Mouse (Mus musculus): Measurements from ENCODE around the gene Kcnj6. TPM values are rescaled to one million over a fixed set of nuclear protein-coding genes. Genes with fewer than 3 reads are reported as not detected.

The Kcnj6 gene
- polyA plus RNA-seq, 1 experiment from 2014 or later, result 0.62 TPM

GRCm38 (mm10) chr16:94788716-94789115 is 208.8 kb downstream of the Kcnj6 start:
- Histone ChIP-seq H3K4me2 (ENCODE audit: low read length) (no peak overlapping the region), H3K27me3 (replicated peaks; ENCODE audit: control insufficient read depth, insufficient read depth, low read length) (no peaks in the 10 kb centered on the region), H3K27ac (ENCODE audit: low read depth, low read length) (no peak overlapping the region), H3K4me3 (ENCODE audit: low read depth, low read length) (no peak overlapping the region), H3K9ac (ENCODE audit: low read length) (no peak overlapping the region), H3K9me3 (replicated peaks; ENCODE audit: control insufficient read depth, low read length) (no peaks in the 10 kb centered on the region), H3K4me1 (ENCODE audit: control insufficient read depth, insufficient read depth, low read length) (no peaks in the 10 kb centered on the region), H3K36me3 (ENCODE audit: control insufficient read depth, insufficient read depth, low read length) (no peaks in the 10 kb centered on the region)
- 82% methylated on average over 7 of the region's 7 CpGs for WGBS
- no peak for DNase-seq (ENCODE audit: low spot score)
- ATAC-seq, result no peak

- WGBS, result 4% methylated on average over 16 of the region's 16 CpGs
- ATAC-seq, result 0 out of 2 replicates have a peak, but pooled peaks have one; percentile 62
- H3K27ac ChIP-seq (ENCODE audit: low read depth, low read length), result no peak overlapping the region
- H3K4me2 ChIP-seq (ENCODE audit: low read length), result no peak overlapping the region
- no peaks in the 10 kb centered on the region for H3K36me3 ChIP-seq (ENCODE audit: control insufficient read depth, insufficient read depth, low read length)
- DNase-seq (ENCODE audit: low spot score), result peak; percentile 76
- H3K4me3 ChIP-seq (ENCODE audit: low read depth, low read length), result no peak overlapping the region
- H3K9ac ChIP-seq (ENCODE audit: low read length), result no peak overlapping the region
- no peaks in the 10 kb centered on the region for H3K4me1 ChIP-seq (ENCODE audit: control insufficient read depth, insufficient read depth, low read length)
- no peaks in the 10 kb centered on the region for H3K9me3 ChIP-seq (replicated peaks; ENCODE audit: control insufficient read depth, low read length)
- H3K27me3 ChIP-seq (replicated peaks; ENCODE audit: control insufficient read depth, insufficient read depth, low read length), result no peaks in the 10 kb centered on the region
Observed at GRCm38 (mm10) chr16:94788165-94788564, 209.3 kb downstream of the Kcnj6 start.

DNA sequence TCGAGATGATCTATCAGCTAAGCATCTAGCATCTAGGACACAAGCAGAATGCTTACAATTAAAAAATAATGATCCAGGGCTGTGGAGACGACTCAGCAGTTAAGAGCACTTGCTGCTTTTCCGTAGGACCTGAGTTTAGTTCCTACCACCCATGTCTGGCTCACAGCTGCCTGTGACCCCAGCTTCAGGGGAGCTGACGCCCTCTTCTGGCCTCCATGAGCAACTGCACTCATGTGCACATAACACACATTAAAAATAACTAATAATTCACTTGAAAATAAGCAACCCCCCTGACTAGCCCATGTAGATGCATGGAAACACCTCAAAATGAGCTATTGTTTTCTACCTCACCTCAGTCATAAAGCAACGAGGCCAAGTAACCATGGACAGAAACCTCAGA is 211.6 kb downstream of the Kcnj6 start:
- 80% methylated on average over 5 of the region's 5 CpGs for WGBS
- DNase-seq (ENCODE audit: low spot score), result no peak

DNA sequence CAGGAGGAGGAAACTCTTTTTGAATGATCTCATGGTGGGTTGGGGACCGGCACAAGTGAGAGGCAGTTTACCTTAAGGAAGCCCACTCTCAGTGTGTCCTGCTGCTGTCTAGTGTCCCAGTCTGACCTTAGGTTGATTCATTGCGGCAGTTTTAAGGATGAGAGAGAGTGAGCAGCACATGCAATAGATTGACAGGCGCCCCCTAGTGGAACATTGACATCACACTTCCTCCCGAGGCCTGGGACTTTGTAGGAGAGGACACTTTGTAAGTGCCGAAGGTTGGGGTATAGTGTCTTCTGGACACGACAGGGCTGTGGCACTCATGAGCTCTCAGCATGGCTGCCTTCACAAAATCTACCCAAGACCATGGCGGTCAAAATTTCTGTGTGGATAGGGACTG is 213.8 kb downstream of the Kcnj6 start:
- Histone ChIP-seq H3K4me2 (ENCODE audit: low read length) (no peak overlapping the region), H3K9me3 (replicated peaks; ENCODE audit: control insufficient read depth, low read length) (no peaks in the 10 kb centered on the region), H3K36me3 (ENCODE audit: control insufficient read depth, insufficient read depth, low read length) (no peaks in the 10 kb centered on the region), H3K9ac (ENCODE audit: low read length) (no peak overlapping the region), H3K27ac (ENCODE audit: low read depth, low read length) (no peak overlapping the region), H3K4me3 (ENCODE audit: low read depth, low read length) (no peak overlapping the region), H3K27me3 (replicated peaks; ENCODE audit: control insufficient read depth, insufficient read depth, low read length) (no peaks in the 10 kb centered on the region), H3K4me1 (ENCODE audit: control insufficient read depth, insufficient read depth, low read length) (no peaks in the 10 kb centered on the region)
- 70% methylated on average over 7 of the region's 7 CpGs for WGBS
- peak; percentile 27 for DNase-seq (ENCODE audit: low spot score)
- no peak for ATAC-seq

More for the DNA sequence above, 211.6 kb downstream of the Kcnj6 start:
- Histone ChIP-seq H3K27ac (ENCODE audit: low read depth, low read length) (no peak overlapping the region), H3K9me3 (replicated peaks; ENCODE audit: control insufficient read depth, low read length) (no peaks in the 10 kb centered on the region), H3K4me2 (ENCODE audit: low read length) (no peak overlapping the region), H3K4me3 (ENCODE audit: low read depth, low read length) (no peak overlapping the region), H3K4me1 (ENCODE audit: control insufficient read depth, insufficient read depth, low read length) (no peaks in the 10 kb centered on the region), H3K9ac (ENCODE audit: low read length) (no peak overlapping the region), H3K27me3 (replicated peaks; ENCODE audit: control insufficient read depth, insufficient read depth, low read length) (no peaks in the 10 kb centered on the region), H3K36me3 (ENCODE audit: control insufficient read depth, insufficient read depth, low read length) (no peaks in the 10 kb centered on the region)
- no peak for ATAC-seq

DNA sequence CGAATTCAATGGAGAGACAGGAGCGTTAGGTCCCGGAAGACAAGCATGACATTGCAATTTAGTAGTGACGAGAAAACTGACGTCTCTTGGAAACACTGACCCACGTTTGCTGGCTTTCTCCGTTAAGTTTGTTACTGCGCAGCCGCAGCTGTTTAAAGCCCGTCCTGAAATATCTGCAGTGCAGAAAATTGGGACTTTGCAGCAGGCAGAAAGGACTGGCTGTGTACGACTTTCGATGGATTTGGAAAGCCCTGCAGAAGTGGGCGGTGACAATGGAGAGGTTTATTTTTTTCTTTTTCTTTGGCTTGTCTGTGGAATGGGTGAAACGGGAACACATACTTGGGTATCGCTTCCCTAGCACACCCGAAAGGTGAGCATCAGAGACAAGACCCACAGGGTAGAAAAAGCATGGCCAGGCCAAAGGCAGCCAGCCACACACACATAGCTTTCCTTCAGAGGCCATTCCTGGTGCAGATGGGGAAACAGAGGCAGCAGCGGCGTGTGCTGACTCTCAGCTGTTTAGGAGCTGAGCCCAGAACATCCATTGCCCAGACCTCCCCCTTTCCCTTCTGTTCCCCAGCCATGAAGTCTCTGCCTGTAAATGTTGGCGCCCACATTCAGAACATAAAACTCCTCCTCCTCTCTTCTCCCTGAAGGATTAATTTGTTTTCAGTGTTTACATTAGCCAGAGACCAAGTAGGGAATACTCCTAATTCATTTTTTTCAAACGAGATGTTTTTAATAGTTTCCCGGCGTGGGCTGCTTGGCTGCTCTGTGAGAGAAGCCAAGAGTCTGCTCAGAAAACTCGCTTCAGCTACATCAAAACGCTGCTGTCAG is 215.2 kb downstream of the Kcnj6 start:
- no peaks in the 10 kb centered on the region for H3K9me3 ChIP-seq (replicated peaks; ENCODE audit: control insufficient read depth, low read length)
- no peaks in the 10 kb centered on the region for H3K4me1 ChIP-seq (ENCODE audit: control insufficient read depth, insufficient read depth, low read length)
- no peak overlapping the region for H3K4me2 ChIP-seq (ENCODE audit: low read length)
- WGBS, result 85% methylated on average over 24 of the region's 24 CpGs
- no peak overlapping the region for H3K4me3 ChIP-seq (ENCODE audit: low read depth, low read length)
- H3K36me3 ChIP-seq (ENCODE audit: control insufficient read depth, insufficient read depth, low read length), result no peaks in the 10 kb centered on the region
- no peaks in the 10 kb centered on the region for H3K27me3 ChIP-seq (replicated peaks; ENCODE audit: control insufficient read depth, insufficient read depth, low read length)
- no peak overlapping the region for H3K27ac ChIP-seq (ENCODE audit: low read depth, low read length)
- ATAC-seq (no peak), DNase-seq (ENCODE audit: low spot score) (no peak)
- H3K9ac ChIP-seq (ENCODE audit: low read length), result no peak overlapping the region

GRCm38 (mm10) chr16:94773928-94774327 is 223.6 kb downstream of the Kcnj6 start:
- no peak overlapping the region for H3K9ac ChIP-seq (ENCODE audit: low read length)
- DNase-seq (ENCODE audit: low spot score) (no peak), ATAC-seq (no peak)
- no peaks in the 10 kb centered on the region for H3K27me3 ChIP-seq (replicated peaks; ENCODE audit: control insufficient read depth, insufficient read depth, low read length)
- H3K27ac ChIP-seq (ENCODE audit: low read depth, low read length), result no peak overlapping the region
- H3K4me2 ChIP-seq (ENCODE audit: low read length), result no peak overlapping the region
- no peaks in the 10 kb centered on the region for H3K4me1 ChIP-seq (ENCODE audit: control insufficient read depth, insufficient read depth, low read length)
- H3K9me3 ChIP-seq (replicated peaks; ENCODE audit: control insufficient read depth, low read length), result no peaks in the 10 kb centered on the region
- H3K36me3 ChIP-seq (ENCODE audit: control insufficient read depth, insufficient read depth, low read length), result no peaks in the 10 kb centered on the region
- H3K4me3 ChIP-seq (ENCODE audit: low read depth, low read length), result no peak overlapping the region
- WGBS, result 80% methylated on average over 5 of the region's 5 CpGs

DNA sequence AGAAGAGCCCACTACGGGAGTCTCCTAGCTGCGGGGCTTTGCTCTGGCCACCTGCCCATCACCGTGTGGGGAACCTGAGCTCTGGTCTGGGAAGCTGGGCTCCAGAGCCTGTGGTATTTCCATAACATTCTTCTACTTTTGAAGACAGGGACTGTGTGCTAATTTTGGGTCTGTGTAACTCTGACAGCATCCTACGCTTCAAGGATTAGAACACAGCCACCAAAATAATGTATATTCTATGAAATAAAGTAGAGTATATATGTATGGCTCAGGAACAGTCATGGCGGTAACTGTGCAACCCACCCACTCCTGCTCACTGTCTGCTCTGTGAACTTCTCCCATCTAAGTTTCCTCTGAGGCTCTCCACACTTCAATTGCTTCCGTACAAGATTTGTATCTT is 229.9 kb downstream of the Kcnj6 start:
- no peaks in the 10 kb centered on the region for H3K36me3 ChIP-seq (ENCODE audit: control insufficient read depth, insufficient read depth, low read length)
- H3K27me3 ChIP-seq (replicated peaks; ENCODE audit: control insufficient read depth, insufficient read depth, low read length), result no peaks in the 10 kb centered on the region
- no peak overlapping the region for H3K4me3 ChIP-seq (ENCODE audit: low read depth, low read length)
- H3K27ac ChIP-seq (ENCODE audit: low read depth, low read length), result no peak overlapping the region
- no peaks in the 10 kb centered on the region for H3K4me1 ChIP-seq (ENCODE audit: control insufficient read depth, insufficient read depth, low read length)
- H3K9ac ChIP-seq (ENCODE audit: low read length), result no peak overlapping the region
- ATAC-seq, result no peak
- DNase-seq (ENCODE audit: low spot score), result no peak
- no peaks in the 10 kb centered on the region for H3K9me3 ChIP-seq (replicated peaks; ENCODE audit: control insufficient read depth, low read length)
- no peak overlapping the region for H3K4me2 ChIP-seq (ENCODE audit: low read length)
- 86% methylated on average over 6 of the region's 6 CpGs for WGBS

- H3K4me3 ChIP-seq (ENCODE audit: low read depth, low read length), result no peak overlapping the region
- no peaks in the 10 kb centered on the region for H3K4me1 ChIP-seq (ENCODE audit: control insufficient read depth, insufficient read depth, low read length)
- ATAC-seq (no peak), DNase-seq (ENCODE audit: low spot score) (peak; percentile 55)
- H3K4me2 ChIP-seq (ENCODE audit: low read length), result no peak overlapping the region
- no peaks in the 10 kb centered on the region for H3K36me3 ChIP-seq (ENCODE audit: control insufficient read depth, insufficient read depth, low read length)
- no peaks in the 10 kb centered on the region for H3K27me3 ChIP-seq (replicated peaks; ENCODE audit: control insufficient read depth, insufficient read depth, low read length)
- no peak overlapping the region; the same call in 1 of the 2 replicates for H3K27ac ChIP-seq (ENCODE audit: low read depth, low read length)
- H3K9me3 ChIP-seq (replicated peaks; ENCODE audit: control insufficient read depth, low read length), result no peaks in the 10 kb centered on the region
- no peak overlapping the region for H3K9ac ChIP-seq (ENCODE audit: low read length)
- WGBS, result 27% methylated on average over 8 of the region's 8 CpGs
Observed at GRCm38 (mm10) chr16:94765129-94765528, 232.4 kb downstream of the Kcnj6 start.

DNA sequence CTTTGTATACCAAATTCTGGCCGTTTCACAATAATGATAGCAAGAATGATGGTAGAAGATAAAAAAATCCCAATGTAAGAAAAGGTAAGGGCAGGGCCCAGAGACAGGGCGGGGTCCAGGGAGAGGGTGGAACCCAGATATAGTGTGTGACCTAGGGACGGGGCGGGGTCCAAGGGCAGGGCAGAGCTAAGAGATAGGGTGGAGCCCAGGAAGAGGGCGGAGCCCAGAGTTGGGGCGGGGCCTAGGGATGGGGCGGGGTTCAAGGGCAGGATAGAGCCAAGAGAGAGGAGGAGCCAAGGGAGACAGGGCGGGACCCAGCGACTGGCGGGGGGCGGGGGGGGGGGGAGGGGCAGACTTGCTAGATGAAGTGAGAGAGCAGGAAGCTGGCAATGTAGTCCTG is 236.8 kb downstream of the Kcnj6 start:
- no peaks in the 10 kb centered on the region for H3K9me3 ChIP-seq (replicated peaks; ENCODE audit: control insufficient read depth, low read length)
- H3K4me3 ChIP-seq (ENCODE audit: low read depth, low read length), result no peak overlapping the region
- ATAC-seq (no peak), DNase-seq (ENCODE audit: low spot score) (no peak)
- H3K9ac ChIP-seq (ENCODE audit: low read length), result no peak overlapping the region
- no peak overlapping the region for H3K27ac ChIP-seq (ENCODE audit: low read depth, low read length)
- no peaks in the 10 kb centered on the region for H3K27me3 ChIP-seq (replicated peaks; ENCODE audit: control insufficient read depth, insufficient read depth, low read length)
- no peaks in the 10 kb centered on the region for H3K36me3 ChIP-seq (ENCODE audit: control insufficient read depth, insufficient read depth, low read length)
- no peaks in the 10 kb centered on the region for H3K4me1 ChIP-seq (ENCODE audit: control insufficient read depth, insufficient read depth, low read length)
- 62% methylated on average over 5 of the region's 11 CpGs for WGBS
- H3K4me2 ChIP-seq (ENCODE audit: low read length), result no peak overlapping the region

Data from forebrain, embryonic 14.5 days (tissue).